Mouse (Mus musculus): ENCODE results near the gene Foxa3.

Foxa3 gene

DNA sequence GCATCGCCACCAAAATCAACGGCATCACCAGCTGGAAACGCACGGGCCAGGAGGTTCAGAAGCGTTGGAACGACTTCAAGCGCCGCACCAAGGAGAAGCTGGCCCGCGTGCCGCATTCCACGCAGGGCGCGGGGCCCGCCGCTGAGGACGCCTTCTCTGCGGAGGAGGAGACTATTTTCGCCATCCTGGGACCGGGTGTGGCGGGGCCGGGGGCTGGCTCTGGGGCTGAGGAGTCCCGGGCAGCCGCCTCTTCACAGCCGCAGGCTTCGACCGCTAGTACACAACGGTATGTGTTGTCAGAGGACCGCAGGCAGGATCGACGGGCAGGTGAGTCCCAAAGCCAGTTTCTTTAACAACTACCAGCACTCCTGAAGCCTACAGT lies 31.1 kb downstream of the Foxa3 start:
- DNase-seq, result no peak

DNA sequence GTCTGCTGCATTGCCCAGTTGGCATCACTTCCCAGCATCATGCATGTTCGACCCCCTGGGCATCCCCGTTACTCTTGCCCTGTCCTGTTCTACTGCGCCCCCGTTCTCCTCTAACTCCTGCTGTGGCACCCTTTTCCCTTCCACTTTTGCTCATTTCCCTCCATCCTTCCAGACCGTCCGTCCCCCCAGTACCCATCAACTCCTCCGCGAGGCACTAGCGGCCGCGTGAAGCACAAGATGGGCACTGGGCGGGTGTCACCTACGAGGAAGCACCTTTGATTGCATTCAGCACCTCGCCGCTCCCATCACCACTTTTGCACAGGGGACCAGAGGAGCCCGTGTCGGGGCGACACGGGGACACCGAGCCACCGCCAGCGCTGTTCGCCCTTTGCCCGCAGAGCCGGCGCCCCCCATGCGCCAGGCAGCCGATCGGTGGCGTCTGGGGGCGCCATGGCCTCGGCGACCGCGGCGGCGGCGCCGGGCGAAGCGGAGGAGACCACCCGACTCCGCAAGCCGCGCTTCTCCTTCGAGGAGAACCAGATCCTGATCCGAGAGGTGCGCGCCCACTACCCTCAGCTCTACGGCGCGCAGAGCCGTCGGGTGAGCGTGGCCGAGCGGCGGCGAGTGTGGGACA lies 31.6 kb downstream of the Foxa3 start:
- DNase-seq, result no peak

DNA sequence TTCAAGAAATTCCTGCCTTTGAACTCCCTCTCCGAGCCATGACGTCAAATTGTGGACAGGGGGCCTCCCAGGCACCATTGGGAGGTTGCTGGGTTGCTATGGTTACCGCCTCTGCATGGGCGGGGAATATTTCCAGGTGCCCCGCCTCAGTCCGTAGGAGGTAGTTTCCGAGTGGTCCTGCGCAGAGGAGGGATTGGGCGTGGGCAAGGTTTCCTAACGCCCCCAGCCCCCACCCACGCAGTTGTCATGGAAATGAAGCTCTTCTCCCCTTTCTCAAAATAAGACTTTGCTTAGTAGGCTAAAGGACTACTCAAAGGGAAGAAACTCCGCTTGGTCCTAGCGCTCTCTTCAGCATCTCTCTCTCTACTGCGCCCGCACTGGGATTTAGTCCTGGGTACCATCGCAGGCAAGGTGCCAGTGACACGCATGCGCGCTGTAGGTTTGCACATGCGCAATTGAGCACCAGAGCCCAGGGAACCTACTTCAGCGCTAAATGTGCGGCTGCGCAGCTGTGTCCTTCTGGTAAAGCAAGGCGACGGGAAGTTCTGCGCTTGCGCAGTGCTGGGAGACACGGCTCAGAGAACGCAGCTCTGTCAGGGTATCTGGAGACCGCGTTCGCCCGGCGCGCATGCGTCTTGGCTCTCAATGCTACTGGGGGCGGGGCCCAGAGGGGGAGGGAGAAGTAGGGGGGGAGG lies 32.6 kb downstream of the Foxa3 start, which contains the start of gene Mypop:
Gene Mypop, plus strand, starts transcription at position 645 of the 695 bp plus-strand sequence.
- peak; percentile 100 for DNase-seq

DNA sequence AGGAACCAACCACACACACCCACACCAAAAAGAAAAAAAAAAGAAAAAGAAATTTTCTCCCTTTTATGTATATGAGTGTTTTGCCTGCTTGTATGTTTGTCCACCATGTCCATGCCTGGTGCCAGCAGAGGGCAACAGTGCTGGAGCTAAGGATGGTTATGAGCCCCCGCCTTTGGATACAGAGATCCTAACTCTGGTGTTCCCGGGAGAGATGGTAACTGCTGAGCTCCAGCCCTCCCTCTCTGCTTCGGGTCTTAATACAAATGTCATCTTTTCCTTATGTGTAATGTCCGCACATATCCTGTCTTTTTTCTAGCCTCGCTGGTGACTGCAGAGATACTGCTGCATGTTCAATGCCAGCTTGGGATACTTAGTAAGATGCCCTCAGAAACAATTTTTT lies 33.3 kb downstream of the Foxa3 start:
- no peak for DNase-seq

DNA sequence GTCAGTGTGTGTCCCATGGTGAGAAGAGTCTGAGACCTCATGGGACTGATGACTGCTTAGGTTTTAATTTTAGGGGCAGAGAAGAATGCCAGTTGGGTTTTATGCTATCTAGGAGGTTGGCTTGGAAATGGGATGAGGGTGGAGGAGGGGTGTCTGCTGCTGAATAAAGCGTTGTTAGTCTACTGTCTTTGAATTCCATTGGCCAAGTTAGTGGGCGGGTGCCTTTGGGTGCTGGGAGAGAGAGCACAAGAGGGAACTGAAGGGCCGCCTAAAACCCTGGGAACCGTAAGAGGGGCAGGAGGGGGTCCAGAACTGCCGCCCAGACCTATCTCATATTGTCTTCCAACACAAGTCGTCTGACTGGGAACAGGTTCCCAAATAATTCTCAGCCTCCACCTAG lies 34.6 kb downstream of the Foxa3 start:
- no peak for DNase-seq

DNA sequence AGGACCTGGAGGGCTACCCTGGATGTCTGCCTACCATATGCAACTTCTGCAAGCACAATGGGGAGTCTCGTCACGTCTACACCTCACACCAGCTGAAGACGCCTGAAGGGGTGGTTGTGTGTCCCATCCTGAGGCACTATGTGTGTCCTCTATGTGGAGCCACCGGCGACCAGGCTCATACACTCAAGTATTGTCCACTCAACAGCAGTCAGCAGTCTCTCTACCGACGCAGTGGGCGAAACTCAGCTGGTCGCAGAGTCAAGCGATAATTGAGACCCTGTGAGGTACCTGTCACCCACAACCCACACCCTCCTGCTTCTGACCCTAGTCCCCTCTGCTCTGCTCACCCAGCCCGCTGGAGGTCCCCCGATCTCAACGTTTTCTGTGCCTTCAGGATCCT lies 35.6 kb downstream of the Foxa3 start:
- no peak for DNase-seq

DNA sequence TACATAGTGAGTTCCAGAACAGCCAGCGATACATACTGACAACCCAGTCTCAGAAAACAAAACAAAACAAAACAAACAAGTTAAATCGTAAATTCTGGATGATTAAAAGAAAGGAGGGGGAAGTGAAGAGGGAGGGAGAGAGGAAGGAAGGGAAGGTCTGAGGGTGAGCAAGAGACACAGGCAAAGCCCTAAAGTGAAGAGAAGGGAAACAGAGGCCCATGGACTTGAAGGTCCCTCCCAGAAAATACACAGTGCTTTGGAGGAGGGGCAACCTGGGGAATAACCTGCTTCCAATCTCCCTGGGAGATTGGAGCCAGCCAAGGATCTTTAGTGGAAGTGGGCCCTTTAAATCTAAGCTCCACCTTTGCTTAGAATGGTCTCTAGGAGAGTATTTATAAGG lies 36.2 kb downstream of the Foxa3 start, which contains the start of gene Nanos2:
Gene Nanos2, plus strand, starts transcription at position 301 of the 400 bp plus-strand sequence.
- no peak for DNase-seq

DNA sequence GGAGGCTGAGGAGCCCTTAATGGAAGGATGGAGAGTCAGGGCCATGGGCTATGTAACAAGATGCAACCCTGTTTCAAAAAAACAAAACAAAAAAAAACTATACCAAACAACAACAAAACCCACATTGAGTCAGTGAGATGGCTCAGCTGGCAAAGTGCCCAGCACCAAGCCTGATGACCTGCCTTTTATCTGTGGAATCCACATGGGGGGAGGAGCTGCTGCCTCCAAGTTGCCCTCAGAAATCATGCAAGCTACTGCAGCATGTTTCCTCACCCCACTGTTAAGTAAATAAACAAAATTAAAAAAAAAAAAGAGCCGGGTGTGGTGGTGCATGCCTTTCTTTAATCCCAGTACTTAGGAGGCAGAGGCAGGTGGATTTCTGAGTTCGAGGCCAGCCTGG lies 36.8 kb downstream of the Foxa3 start:
- no peak for DNase-seq

DNA sequence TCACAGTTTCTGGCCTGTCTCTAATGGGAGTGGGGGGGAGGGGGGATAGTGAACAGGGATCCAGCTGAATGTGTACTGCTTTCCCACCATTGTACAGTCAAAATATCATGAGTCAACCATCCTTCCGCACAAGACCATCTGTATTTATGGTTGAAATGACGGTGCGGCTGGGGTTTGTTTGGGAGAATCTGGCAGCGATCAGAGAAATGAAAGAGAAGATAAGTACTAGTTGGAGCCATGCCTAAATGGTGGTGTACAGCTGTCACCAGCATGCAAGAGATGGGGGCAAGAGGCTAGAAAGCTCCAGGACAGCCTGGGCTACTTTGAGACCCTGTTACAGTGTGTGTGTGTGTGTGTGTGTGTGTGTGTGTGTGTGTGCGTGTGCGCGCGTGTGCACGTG lies 45.0 kb downstream of the Foxa3 start:
- DNase-seq, result no peak

DNA sequence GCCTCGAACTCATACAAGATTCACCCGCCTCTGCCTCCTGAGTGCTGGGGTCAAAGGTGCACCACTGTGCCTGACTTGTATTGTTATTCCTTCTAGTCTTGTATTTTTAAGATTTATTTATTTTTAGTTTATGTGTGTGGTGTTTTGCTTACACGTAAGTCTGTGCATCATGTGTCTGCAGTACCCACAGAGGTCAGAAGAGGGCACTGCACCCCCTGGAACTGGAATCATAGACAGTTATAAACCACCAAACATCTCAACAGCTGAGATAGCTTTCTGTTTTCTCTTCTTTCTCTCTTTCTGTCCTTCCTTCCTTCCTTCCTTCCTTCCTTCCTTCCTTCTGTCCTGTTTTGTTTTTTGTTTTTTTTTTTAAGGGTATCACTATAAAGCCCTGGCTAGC lies 52.4 kb downstream of the Foxa3 start:
- no peak for DNase-seq

DNA sequence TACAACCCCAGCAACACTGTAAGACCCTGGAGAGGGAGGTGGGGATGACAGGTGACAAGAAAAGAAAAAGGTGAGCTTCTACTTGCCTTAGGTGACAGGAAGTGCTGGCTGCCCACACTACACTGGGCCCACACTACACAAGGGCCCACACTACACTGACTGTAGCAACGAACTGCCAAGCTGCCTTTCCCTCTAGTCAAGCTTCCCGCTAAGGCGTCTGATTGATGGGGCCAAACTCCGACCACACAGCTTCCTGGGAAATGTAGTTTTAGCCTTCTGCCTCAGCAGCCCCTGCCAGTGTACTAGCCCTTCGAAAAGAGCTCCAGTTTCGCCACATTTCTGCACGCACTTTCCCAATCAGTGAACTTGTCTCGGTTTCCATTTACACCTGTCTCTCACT lies 55.7 kb downstream of the Foxa3 start:
- DNase-seq, result no peak

DNA sequence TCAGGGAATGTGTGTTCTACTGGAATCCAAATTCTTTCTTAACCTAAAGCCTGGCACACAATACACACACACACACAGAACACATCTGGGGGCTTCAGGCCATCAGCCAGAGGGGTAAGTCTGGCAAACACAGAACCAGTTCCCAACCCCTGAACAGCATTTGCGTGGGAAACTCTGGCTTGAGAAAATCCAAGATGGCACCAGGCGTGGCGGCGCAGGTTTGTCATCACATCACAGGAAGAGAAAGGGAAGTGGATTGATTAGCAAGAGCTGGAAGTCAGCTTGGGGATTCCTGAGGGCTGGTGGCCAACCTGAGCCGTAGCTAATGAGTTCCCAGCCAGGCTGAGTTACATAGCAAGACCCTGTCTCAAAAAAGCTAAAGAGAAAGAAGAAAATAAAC lies 58.0 kb downstream of the Foxa3 start:
- DNase-seq, result no peak

DNA sequence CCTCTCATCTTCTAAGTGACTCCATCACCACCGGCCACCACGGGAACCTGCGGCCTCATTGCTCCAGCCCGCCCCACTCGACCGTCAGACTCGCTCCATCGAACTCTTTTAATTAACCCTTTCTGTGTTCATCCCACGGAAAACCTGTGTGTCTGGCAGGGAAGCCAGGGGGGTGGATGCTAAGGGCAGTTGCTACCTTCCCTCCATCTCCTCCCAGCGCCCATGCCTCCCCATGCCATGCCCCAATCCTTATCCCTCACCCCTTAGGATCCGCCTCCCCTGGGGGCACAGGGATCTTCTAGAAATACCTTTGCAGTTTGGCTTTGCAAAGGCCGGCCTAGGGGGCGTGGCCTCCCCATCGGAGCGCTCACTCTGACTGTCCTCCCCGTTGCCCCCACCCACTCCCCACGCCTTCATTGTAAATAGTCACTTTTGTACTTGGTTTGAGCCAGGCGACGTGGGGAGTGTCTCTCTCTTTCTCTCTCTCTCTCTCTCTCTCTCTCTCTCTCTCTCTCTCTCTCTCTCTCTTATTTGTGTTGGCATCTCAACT lies 60.0 kb downstream of the Foxa3 start:
- DNase-seq, result no peak

All from kidney, adult 11 months (tissue).